Comparison of ENCODE assay signal across 8 mouse cellular contexts in genomic region chr11:4261188-4261494, GRCm38 (mm10). TPM values are rescaled to one million over a fixed set of nuclear protein-coding genes. Genes with fewer than 3 reads are reported as not detected.
DNase-seq lines count a peak whose midpoint lies in the region; ATAC-seq and TF ChIP-seq lines count a peak whose summit lies in the region.

No protein-coding gene starts in this region.

- H3K4me1 ChIP-seq in bone marrow macrophage, adult 2 months (ENCODE audit: control insufficient read depth, insufficient read depth, low read length): peaks cover 13% of the 10 kb centered on the region
- peaks cover 23% of the 10 kb centered on the region for H3K4me1 ChIP-seq in forebrain, embryonic 15.5 days
- peaks cover 65% of the 10 kb centered on the region for H3K4me1 ChIP-seq in kidney, embryonic 15.5 days
- peaks cover 12% of the 10 kb centered on the region for H3K4me1 ChIP-seq in lung, adult 2 months (ENCODE audit: control insufficient read depth, insufficient read depth, low read length)

- no peak for TF ChIP-seq POLR2A in bone marrow macrophage, adult 2 months (IDR thresholded peaks at IDR 0.05; ENCODE audit: borderline replicate concordance, low read depth, low read length)
- TF ChIP-seq POLR2A in lung, adult 2 months (IDR thresholded peaks at IDR 0.05; ENCODE audit: borderline replicate concordance, extremely low read depth, low read depth, low read length): no peak

- H3K27ac ChIP-seq in bone marrow macrophage, adult 2 months (ENCODE audit: insufficient read depth, low read depth, low read length): no peak overlapping the region
- H3K27ac ChIP-seq in forebrain, embryonic 15.5 days (replicated peaks): no peak overlapping the region
- H3K27ac ChIP-seq in kidney, embryonic 15.5 days: 0 out of 2 replicates have a peak overlapping the region, but pooled peaks have one; percentile 32

- WGBS in forebrain, embryonic 15.5 days: 36% methylated on average over 7 of the region's 7 CpGs
- WGBS in kidney, embryonic 15.5 days: 50% methylated on average over 7 of the region's 7 CpGs
- 38% methylated on average over 7 of the region's 7 CpGs for WGBS in lung, adult 2 months

- no peak overlapping the region for H3K9ac ChIP-seq in forebrain, embryonic 15.5 days (replicated peaks)
- no peak overlapping the region for H3K9ac ChIP-seq in kidney, embryonic 15.5 days

- peak overlapping the region; percentile 41 for H3K4me3 ChIP-seq in bone marrow macrophage, adult 2 months (ENCODE audit: insufficient read depth, low read length)
- no peak overlapping the region for H3K4me3 ChIP-seq in forebrain, embryonic 15.5 days
- no peak overlapping the region for H3K4me3 ChIP-seq in kidney, embryonic 15.5 days (replicated peaks)
- no peak overlapping the region for H3K4me3 ChIP-seq in lung, adult 2 months (replicated peaks; ENCODE audit: extremely low read depth, low read depth, low read length)

- ATAC-seq in forebrain, embryonic 15.5 days (replicated peaks): peak; percentile 23; the same call in 1 of the 2 replicates
- ATAC-seq in kidney, embryonic 15.5 days (replicated peaks; ENCODE audit: low FRiP score): no peak

- peak; percentile 85 for DNase-seq in 3134 (ENCODE audit: extremely low read depth, insufficient read length, low spot score)
- DNase-seq in B cell, adult 2 months: peak; percentile 73
- peak; percentile 66 for DNase-seq in lung, adult 2 months
- peak; percentile 71 for DNase-seq in retina, postnatal 1 day
- DNase-seq in right cerebral cortex, postnatal 25 days: no peak

- peaks cover 12% of the 10 kb centered on the region for H3K27me3 ChIP-seq in forebrain, embryonic 15.5 days
- peaks cover 18% of the 10 kb centered on the region for H3K27me3 ChIP-seq in kidney, embryonic 15.5 days

- H3K36me3 ChIP-seq in forebrain, embryonic 15.5 days: no peaks in the 10 kb centered on the region
- H3K36me3 ChIP-seq in kidney, embryonic 15.5 days: no peaks in the 10 kb centered on the region

- no peak overlapping the region for H3K4me2 ChIP-seq in forebrain, embryonic 15.5 days (replicated peaks)
- H3K4me2 ChIP-seq in kidney, embryonic 15.5 days: no peak overlapping the region

- no peaks in the 10 kb centered on the region for H3K9me3 ChIP-seq in forebrain, embryonic 15.5 days
- H3K9me3 ChIP-seq in kidney, embryonic 15.5 days (replicated peaks): no peaks in the 10 kb centered on the region

- peak; percentile 91 for TF ChIP-seq CTCF in bone marrow macrophage, adult 2 months (IDR thresholded peaks at IDR 0.05; ENCODE audit: low read depth, low read length)
- TF ChIP-seq CTCF in lung, adult 2 months (IDR thresholded peaks at IDR 0.05; ENCODE audit: insufficient read depth, low read length): peak; percentile 51

RNA-seq across cellular contexts. Expression of gene Lif, which starts 3.8 kb away (rescaled TPM):
- 0.21 TPM in 1 of 2 replicates, not detected in the other for polyA plus RNA-seq in bone marrow macrophage, adult 2 months (2012; ENCODE audit: insufficient read depth, insufficient read length, missing spikeins)
- polyA plus RNA-seq in forebrain, embryonic 15.5 days (2015; fragmentation: Nextera tagmentation; extraction: Ambion mirVana): not detected in 2 replicates
- polyA plus RNA-seq in kidney, embryonic 15.5 days (2015; fragmentation: Nextera tagmentation; extraction: Ambion mirVana): 0.08 and 0.22 TPM in 2 replicates
- polyA plus RNA-seq in lung, adult 2 months (2012; rRNA removed): 3.5 and 4.9 TPM in 2 replicates

RNA-seq across cellular contexts. Expression of gene Osm, which starts 24.9 kb away (rescaled TPM):
- polyA plus RNA-seq in bone marrow macrophage, adult 2 months (2012; ENCODE audit: insufficient read depth, insufficient read length, missing spikeins): 5.3 and 6.2 TPM in 2 replicates
- not detected in 2 replicates for polyA plus RNA-seq in forebrain, embryonic 15.5 days (2015; fragmentation: Nextera tagmentation; extraction: Ambion mirVana)
- not detected in 2 replicates for polyA plus RNA-seq in kidney, embryonic 15.5 days (2015; fragmentation: Nextera tagmentation; extraction: Ambion mirVana)
- 1.0 and 1.3 TPM in 2 replicates for polyA plus RNA-seq in lung, adult 2 months (2012; rRNA removed)

RNA-seq across cellular contexts. Expression of gene Castor1, which starts 43.1 kb away (rescaled TPM):
- 4.1 and 5.4 TPM in 2 replicates for polyA plus RNA-seq in bone marrow macrophage, adult 2 months (2012; ENCODE audit: insufficient read depth, insufficient read length, missing spikeins)
- 1.4 and 1.5 TPM in 2 replicates for polyA plus RNA-seq in forebrain, embryonic 15.5 days (2015; fragmentation: Nextera tagmentation; extraction: Ambion mirVana)
- polyA plus RNA-seq in kidney, embryonic 15.5 days (2015; fragmentation: Nextera tagmentation; extraction: Ambion mirVana): 6.0 and 6.5 TPM in 2 replicates
- polyA plus RNA-seq in lung, adult 2 months (2012; rRNA removed): 23.3 and 26.2 TPM in 2 replicates
